Mouse (Mus musculus) forebrain, embryonic 12.5 days (tissue): ENCODE measurements around the gene Heatr1. TPM values are rescaled to one million over a fixed set of nuclear protein-coding genes. Genes with fewer than 3 reads are reported as not detected.

Experiments
- ATAC-seq: fragments of 200-750 bp; cut with Nextera tagmentation; 2 replicates; pipeline ENCODE4 v1.8.0; 2017; ENCODE audit warnings: moderate TSS enrichment; ENCODE audit not compliant: low FRiP score
- H3K27ac ChIP-seq: fragments of 300-500 bp; sonication (generic); 2 replicates; pipeline ENCODE4 v1.5.1; 2016; ENCODE audit warnings: mild to moderate bottlenecking
- H3K27me3 ChIP-seq: fragments of 300-500 bp; sonication (generic); 2 replicates; pipeline ENCODE4 v1.6.1; 2016; ENCODE audit warnings: mild to moderate bottlenecking
- H3K36me3 ChIP-seq: fragments of 300-500 bp; sonication (generic); replicated peaks from 2 replicates; pipeline ENCODE4 v1.6.1; 2016; ENCODE audit warnings: mild to moderate bottlenecking
- H3K4me1 ChIP-seq: fragments of 300-500 bp; sonication (generic); 2 replicates; pipeline ENCODE4 v1.6.1; 2016
- H3K4me2 ChIP-seq: fragments of 300-500 bp; sonication (generic); 2 replicates; pipeline ENCODE4 v1.6.1; 2016; ENCODE audit warnings: mild to moderate bottlenecking, moderate library complexity
- H3K4me3 ChIP-seq: fragments of 300-500 bp; sonication (generic); replicated peaks from 2 replicates; pipeline ENCODE4 v1.5.1; 2016; ENCODE audit warnings: mild to moderate bottlenecking
- H3K9ac ChIP-seq: fragments of 300-500 bp; sonication (generic); 2 replicates; pipeline ENCODE4 v1.6.1; 2016; ENCODE audit warnings: mild to moderate bottlenecking
- H3K9me3 ChIP-seq: fragments of 300-500 bp; sonication (generic); 2 replicates; pipeline ENCODE4 v1.6.1; 2016
- WGBS: fragments of 180-500 bp; shearing (Covaris S2); methylation state at CpG from one replicate; pipeline ENCODE4 v1.1.7; 2016; 5-methylcytosine and 5-hydroxymethylcytosine counted together
- polyA plus RNA-seq: library from polyadenylated mRNA; unstranded; fragments of >200 nt; fragmentation: Nextera tagmentation; extraction: Ambion mirVana; gene quantifications from 2 replicates; pipeline ENCODE4 v1.2.1, GENCODE M21; 2016

Gene Heatr1
- polyA plus RNA-seq, 1 experiment from 2014 or later = 33.7 TPM

GRCm38 (mm10) chr13:12485197-12485596 lies 90.4 kb downstream of the Heatr1 start:
- ATAC-seq = no peak
- H3K4me2 ChIP-seq = no peak overlapping the region
- no peaks in the 10 kb centered on the region for H3K36me3 ChIP-seq
- no peak overlapping the region for H3K9ac ChIP-seq
- no peak overlapping the region for H3K4me3 ChIP-seq
- no peak overlapping the region for H3K27ac ChIP-seq
- no peaks in the 10 kb centered on the region for H3K4me1 ChIP-seq
- WGBS = 64% methylated on average over 2 of the region's 2 CpGs
- H3K27me3 ChIP-seq = no peaks in the 10 kb centered on the region
- H3K9me3 ChIP-seq = no peaks in the 10 kb centered on the region

- Histone ChIP-seq H3K9ac (no peak overlapping the region), H3K4me1 (no peaks in the 10 kb centered on the region), H3K27ac (no peak overlapping the region), H3K4me2 (no peak overlapping the region), H3K36me3 (no peaks in the 10 kb centered on the region), H3K27me3 (no peaks in the 10 kb centered on the region), H3K4me3 (no peak overlapping the region), H3K9me3 (no peaks in the 10 kb centered on the region)
- WGBS = 81% methylated on average over 7 of the region's 7 CpGs
- ATAC-seq = peak; percentile 58; the same call in 1 of the 2 replicates
Measured at GRCm38 (mm10) chr13:12485640-12486039, 90.8 kb downstream of the Heatr1 start.

Other genes starting within 250 kb of the Heatr1 start
- 11.6 and 13.4 TPM in 2 replicates for gene Mtr, start 136.9 kb upstream of the Heatr1 start, polyA plus RNA-seq
- gene Actn2, start 54.3 kb upstream of the Heatr1 start, polyA plus RNA-seq = 0.79 and 1.6 TPM in 2 replicates
- gene Lgals8, start 69.9 kb downstream of the Heatr1 start, polyA plus RNA-seq = 10.8 and 11.3 TPM in 2 replicates
- 1.1 and 1.3 TPM in 2 replicates for gene Edaradd, start 125.4 kb downstream of the Heatr1 start, polyA plus RNA-seq
- 11.9 and 12.4 TPM in 2 replicates for gene Ero1lb, start 170.8 kb downstream of the Heatr1 start, polyA plus RNA-seq